Mouse (Mus musculus): ENCODE results near the gene Map7d2. TPM values are rescaled to one million over a fixed set of nuclear protein-coding genes. Genes with fewer than 3 reads are reported as not detected.

Gene Map7d2
- polyA plus RNA-seq, 1 experiment from 2014 or later, result 1.0 TPM

GRCm38 (mm10) chrX:159508331-159509036 is 94.1 kb downstream of the Map7d2 start:
- no peak for TF ChIP-seq CTCF (IDR thresholded peaks at IDR 0.05; ENCODE audit: low read depth)
- WGBS, result 58% methylated on average over 19 of the region's 19 CpGs
- Histone ChIP-seq H3K4me1 (replicated peaks; ENCODE audit: control insufficient read depth, insufficient read depth, low read length) (no peaks in the 10 kb centered on the region), H3K9me3 (ENCODE audit: control insufficient read depth) (no peaks in the 10 kb centered on the region), H3K4me2 (replicated peaks; ENCODE audit: low read depth) (no peak overlapping the region), H3K4me3 (ENCODE audit: low read depth, low read length) (no peak overlapping the region), H3K27ac (ENCODE audit: low read depth, low read length) (no peak overlapping the region), H3K27me3 (replicated peaks; ENCODE audit: control insufficient read depth, insufficient read depth, low read length) (no peaks in the 10 kb centered on the region), H3K36me3 (ENCODE audit: control insufficient read depth, insufficient read depth) (no peaks in the 10 kb centered on the region), H3K9ac (ENCODE audit: low read depth, low read length) (no peak overlapping the region)
- ATAC-seq, result no peak

GRCm38 (mm10) chrX:159509042-159509441 is 94.7 kb downstream of the Map7d2 start:
- no peak for ATAC-seq

GRCm38 (mm10) chrX:159509847-159510715 is 95.7 kb downstream of the Map7d2 start:
- no peaks in the 10 kb centered on the region for H3K36me3 ChIP-seq (ENCODE audit: control insufficient read depth, insufficient read depth)
- 80% methylated on average over 19 of the region's 19 CpGs for WGBS
- H3K9me3 ChIP-seq (ENCODE audit: control insufficient read depth), result no peaks in the 10 kb centered on the region
- H3K27me3 ChIP-seq (replicated peaks; ENCODE audit: control insufficient read depth, insufficient read depth, low read length), result no peaks in the 10 kb centered on the region
- no peak overlapping the region for H3K4me2 ChIP-seq (replicated peaks; ENCODE audit: low read depth)
- H3K4me3 ChIP-seq (ENCODE audit: low read depth, low read length), result no peak overlapping the region
- ATAC-seq, result no peak
- no peak overlapping the region for H3K27ac ChIP-seq (ENCODE audit: low read depth, low read length)
- no peaks in the 10 kb centered on the region for H3K4me1 ChIP-seq (replicated peaks; ENCODE audit: control insufficient read depth, insufficient read depth, low read length)
- TF ChIP-seq CTCF (IDR thresholded peaks at IDR 0.05; ENCODE audit: low read depth), result no peak
- no peak overlapping the region for H3K9ac ChIP-seq (ENCODE audit: low read depth, low read length)

More at GRCm38 (mm10) chrX:159509042-159509441, 94.7 kb downstream of the Map7d2 start:
- Histone ChIP-seq H3K9me3 (ENCODE audit: control insufficient read depth) (no peaks in the 10 kb centered on the region), H3K27me3 (replicated peaks; ENCODE audit: control insufficient read depth, insufficient read depth, low read length) (no peaks in the 10 kb centered on the region), H3K4me2 (replicated peaks; ENCODE audit: low read depth) (no peak overlapping the region), H3K9ac (ENCODE audit: low read depth, low read length) (no peak overlapping the region), H3K27ac (ENCODE audit: low read depth, low read length) (no peak overlapping the region), H3K4me1 (replicated peaks; ENCODE audit: control insufficient read depth, insufficient read depth, low read length) (no peaks in the 10 kb centered on the region), H3K36me3 (ENCODE audit: control insufficient read depth, insufficient read depth) (no peaks in the 10 kb centered on the region), H3K4me3 (ENCODE audit: low read depth, low read length) (no peak overlapping the region)
- no peak for TF ChIP-seq CTCF (IDR thresholded peaks at IDR 0.05; ENCODE audit: low read depth)
- 69% methylated on average over 4 of the region's 4 CpGs for WGBS

- WGBS, result 72% methylated on average over 9 of the region's 9 CpGs
- Histone ChIP-seq H3K9me3 (ENCODE audit: control insufficient read depth) (no peaks in the 10 kb centered on the region), H3K4me2 (replicated peaks; ENCODE audit: low read depth) (no peak overlapping the region), H3K27me3 (replicated peaks; ENCODE audit: control insufficient read depth, insufficient read depth, low read length) (no peaks in the 10 kb centered on the region), H3K4me3 (ENCODE audit: low read depth, low read length) (no peak overlapping the region), H3K27ac (ENCODE audit: low read depth, low read length) (no peak overlapping the region), H3K4me1 (replicated peaks; ENCODE audit: control insufficient read depth, insufficient read depth, low read length) (no peaks in the 10 kb centered on the region), H3K9ac (ENCODE audit: low read depth, low read length) (no peak overlapping the region), H3K36me3 (ENCODE audit: control insufficient read depth, insufficient read depth) (no peaks in the 10 kb centered on the region)
- no peak for TF ChIP-seq CTCF (IDR thresholded peaks at IDR 0.05; ENCODE audit: low read depth)
- ATAC-seq, result no peak
Measured at GRCm38 (mm10) chrX:159510716-159511051, 96.3 kb downstream of the Map7d2 start.

- no peaks in the 10 kb centered on the region for H3K4me1 ChIP-seq (replicated peaks; ENCODE audit: control insufficient read depth, insufficient read depth, low read length)
- no peak overlapping the region for H3K9ac ChIP-seq (ENCODE audit: low read depth, low read length)
- 87% methylated on average over 6 of the region's 6 CpGs for WGBS
- H3K9me3 ChIP-seq (ENCODE audit: control insufficient read depth), result no peaks in the 10 kb centered on the region
- TF ChIP-seq CTCF (IDR thresholded peaks at IDR 0.05; ENCODE audit: low read depth), result no peak
- ATAC-seq, result no peak
- H3K4me3 ChIP-seq (ENCODE audit: low read depth, low read length), result no peak overlapping the region
- no peaks in the 10 kb centered on the region for H3K36me3 ChIP-seq (ENCODE audit: control insufficient read depth, insufficient read depth)
- H3K4me2 ChIP-seq (replicated peaks; ENCODE audit: low read depth), result no peak overlapping the region
- H3K27ac ChIP-seq (ENCODE audit: low read depth, low read length), result no peak overlapping the region
- H3K27me3 ChIP-seq (replicated peaks; ENCODE audit: control insufficient read depth, insufficient read depth, low read length), result no peaks in the 10 kb centered on the region
Measured at GRCm38 (mm10) chrX:159515599-159515998, 101.2 kb downstream of the Map7d2 start.

GRCm38 (mm10) chrX:159521780-159522179 is 107.4 kb downstream of the Map7d2 start:
- TF ChIP-seq CTCF (IDR thresholded peaks at IDR 0.05; ENCODE audit: low read depth), result no peak
- no peak for ATAC-seq

More at GRCm38 (mm10) chrX:159521780-159522179, 107.4 kb downstream of the Map7d2 start:
- Histone ChIP-seq H3K9ac (ENCODE audit: low read depth, low read length) (no peak overlapping the region), H3K4me2 (replicated peaks; ENCODE audit: low read depth) (no peak overlapping the region), H3K9me3 (ENCODE audit: control insufficient read depth) (no peaks in the 10 kb centered on the region), H3K27ac (ENCODE audit: low read depth, low read length) (no peak overlapping the region), H3K36me3 (ENCODE audit: control insufficient read depth, insufficient read depth) (no peaks in the 10 kb centered on the region), H3K4me3 (ENCODE audit: low read depth, low read length) (no peak overlapping the region), H3K4me1 (replicated peaks; ENCODE audit: control insufficient read depth, insufficient read depth, low read length) (no peaks in the 10 kb centered on the region), H3K27me3 (replicated peaks; ENCODE audit: control insufficient read depth, insufficient read depth, low read length) (no peaks in the 10 kb centered on the region)
- WGBS, result 70% methylated on average over 3 of the region's 3 CpGs
